Comparison of ENCODE assay signal across 21 mouse cellular contexts in genomic region chr13:38614298-38614697, GRCm38 (mm10). TPM values are rescaled to one million over a fixed set of nuclear protein-coding genes. Genes with fewer than 3 reads are reported as not detected.
DNase-seq lines count a peak whose midpoint lies in the region; ATAC-seq and TF ChIP-seq lines count a peak whose summit lies in the region.
"Had no signal": no experiment of that assay in that cellular context is flagged by ENCODE, and none has a peak within 500 bp of the region (broad histone marks: within the 10 kb centered on the region; RNA-seq: fewer than 3 reads in every experiment).

No protein-coding gene starts in this region.

- peak overlapping the region; percentile 0; the same call in 1 of the 2 replicates for H3K4me3 ChIP-seq in heart, adult 2 months
- no peak overlapping the region for H3K4me3 ChIP-seq in kidney, embryonic 15.5 days (replicated peaks)
- peak overlapping the region; percentile 15 to 27 for H3K4me3 ChIP-seq in MEL (ENCODE audit: control insufficient read depth in 1 of 2, insufficient read depth in 1 of 2, low read depth in 2 of 2, low read length in 2 of 2)
- no peak overlapping the region for H3K4me3 ChIP-seq in liver, embryonic 15.5 days (replicated peaks)
- H3K4me3 ChIP-seq: embryonic facial prominence, embryonic 15.5 days; forebrain, embryonic 13.5 days; layer of hippocampus, adult 2 months; lung, embryonic 15.5 days; neural tube, embryonic 12.5 days; stomach, embryonic 15.5 days had no signal

- TF ChIP-seq CTCF in heart, adult 2 months (IDR thresholded peaks at IDR 0.05), result no peak
- TF ChIP-seq CTCF in MEL (IDR thresholded peaks at IDR 0.05 in 2 of 3, conservative IDR thresholded peaks at IDR 0.05 in 1 of 3; ENCODE audit: control insufficient read depth in 1 of 3, insufficient read depth in 1 of 3, low read depth in 2 of 3, low read length in 3 of 3, poor library complexity in 1 of 3, severe bottlenecking in 1 of 3), result no peak

- H3K79me2 ChIP-seq in heart, adult 2 months (replicated peaks; ENCODE audit: control insufficient read depth, insufficient read depth, low read length), result no peaks in the 10 kb centered on the region
- H3K79me2 ChIP-seq in MEL (ENCODE audit: control insufficient read depth, insufficient read depth, low read length, poor library complexity), result no peaks in the 10 kb centered on the region

- peaks cover 8% of the 10 kb centered on the region for H3K4me1 ChIP-seq in heart, adult 2 months (ENCODE audit: control insufficient read depth, insufficient read depth, low read length)
- H3K4me1 ChIP-seq in kidney, embryonic 15.5 days, result 0 out of 2 replicates have a peak, but pooled peaks cover 4% of the 10 kb centered on the region
- H3K4me1 ChIP-seq in MEL (ENCODE audit: control insufficient read depth in 1 of 2, insufficient read depth in 2 of 2, low read length in 2 of 2), result peaks cover 27 to 33% of the 10 kb centered on the region in 2 experiments
- peaks cover 52% of the 10 kb centered on the region for H3K4me1 ChIP-seq in liver, embryonic 15.5 days (replicated peaks)
- H3K4me1 ChIP-seq: forebrain, embryonic 13.5 days; lung, embryonic 15.5 days; neural tube, embryonic 12.5 days had no signal

- 41% methylated on average over 5 of the region's 5 CpGs for WGBS in heart, adult 2 months
- 37% methylated on average over 5 of the region's 5 CpGs for WGBS in kidney, embryonic 15.5 days
- WGBS in liver, embryonic 15.5 days (ENCODE audit: insufficient replicate concordance), result 17% methylated on average over 5 of the region's 5 CpGs

- no peak for TF ChIP-seq POLR2A in heart, adult 2 months (IDR thresholded peaks at IDR 0.05; ENCODE audit: insufficient read depth, low read depth, low read length)
- TF ChIP-seq POLR2A in MEL (IDR thresholded peaks at IDR 0.05; ENCODE audit: control insufficient read depth in 1 of 2, insufficient read depth in 1 of 2, low read depth in 1 of 2, low read length in 2 of 2, poor library complexity in 1 of 2), result no peak

- intact Hi-C loops in heart, adult 2 months (cut with DNase I), result no loop called here

- H3K4me2 ChIP-seq in kidney, embryonic 15.5 days, result no peak overlapping the region
- peak overlapping the region; percentile 40 for H3K4me2 ChIP-seq in liver, embryonic 15.5 days
- H3K4me2 ChIP-seq: embryonic facial prominence, embryonic 15.5 days; forebrain, embryonic 13.5 days; lung, embryonic 15.5 days; neural tube, embryonic 12.5 days; stomach, embryonic 15.5 days had no signal

- no peak for TF ChIP-seq RAD21 in MEL (IDR thresholded peaks at IDR 0.05; ENCODE audit: low read depth, low read length)

- no peaks in the 10 kb centered on the region for H3K9me3 ChIP-seq in kidney, embryonic 15.5 days (replicated peaks)
- H3K9me3 ChIP-seq in MEL (replicated peaks; ENCODE audit: insufficient read depth, low read length), result no peaks in the 10 kb centered on the region
- H3K9me3 ChIP-seq in liver, embryonic 15.5 days (replicated peaks), result no peaks in the 10 kb centered on the region
- H3K9me3 ChIP-seq: embryonic facial prominence, embryonic 15.5 days; forebrain, embryonic 13.5 days; lung, embryonic 15.5 days; neural tube, embryonic 12.5 days; stomach, embryonic 15.5 days had no signal

- no peak overlapping the region for H3K9ac ChIP-seq in heart, adult 2 months (ENCODE audit: low read depth, low read length)
- no peak overlapping the region for H3K9ac ChIP-seq in kidney, embryonic 15.5 days
- peak overlapping the region; percentile 55 for H3K9ac ChIP-seq in MEL (ENCODE audit: control insufficient read depth, low read depth, low read length, poor library complexity, severe bottlenecking)
- no peak overlapping the region for H3K9ac ChIP-seq in liver, embryonic 15.5 days
- H3K9ac ChIP-seq: embryonic facial prominence, embryonic 15.5 days; forebrain, embryonic 13.5 days; lung, embryonic 15.5 days; neural tube, embryonic 12.5 days; stomach, embryonic 15.5 days had no signal

- no peak for ATAC-seq in kidney, embryonic 15.5 days (replicated peaks; ENCODE audit: low FRiP score)
- no peak for ATAC-seq in liver, embryonic 15.5 days (ENCODE audit: insufficient read depth)
- ATAC-seq in monocyte, adult 5-6 weeks (replicated peaks; ENCODE audit: insufficient number of reproducible peaks, low FRiP score, low TSS enrichment, poor library complexity, severe bottlenecking), result no peak
- ATAC-seq: forebrain, embryonic 13.5 days; hindbrain, embryonic 16.5 days had no signal

- no peak for TF ChIP-seq EP300 in heart, adult 2 months (IDR thresholded peaks at IDR 0.05; ENCODE audit: insufficient read depth, low read depth, low read length)
- no peak; a peak in 1 of 4 replicates for TF ChIP-seq EP300 in MEL (IDR thresholded peaks at IDR 0.05; ENCODE audit: low read depth in 1 of 2, low read length in 2 of 2)

- no peak for DNase-seq in heart, adult 2 months
- no peak for DNase-seq in heart, adult 9 months (ENCODE audit: low spot score in 2 of 2)
- DNase-seq in kidney, postnatal 14 days, result no peak
- DNase-seq in MEL (ENCODE audit: low read depth, low spot score), result peak; percentile 67
- no peak for DNase-seq in cerebellum, postnatal 36 days
- DNase-seq: adrenal gland, postnatal 25 days; B cell, adult 2 months; cerebellum, adult 8-10 months; heart, postnatal 36 days; left cerebral cortex, postnatal 4 days; spleen, adult 18-20 months had no signal

- peak overlapping the region; percentile 55 for H3K27ac ChIP-seq in heart, adult 2 months
- H3K27ac ChIP-seq in kidney, embryonic 15.5 days, result 0 out of 2 replicates have a peak overlapping the region, but pooled peaks have one; percentile 18
- H3K27ac ChIP-seq in MEL (ENCODE audit: control insufficient read depth, low read depth, low read length), result peak overlapping the region; percentile 80
- H3K27ac ChIP-seq in liver, embryonic 15.5 days (replicated peaks), result peak overlapping the region; percentile 31
- H3K27ac ChIP-seq: embryonic facial prominence, embryonic 15.5 days; forebrain, embryonic 13.5 days; layer of hippocampus, adult 2 months; neural tube, embryonic 12.5 days; stomach, embryonic 15.5 days had no signal

- H3K36me3 ChIP-seq in heart, adult 2 months (ENCODE audit: control insufficient read depth, insufficient read depth, low read length), result no peaks in the 10 kb centered on the region
- peaks cover 25% of the 10 kb centered on the region for H3K36me3 ChIP-seq in kidney, embryonic 15.5 days
- peaks cover 4 to 24% of the 10 kb centered on the region in 2 experiments; a peak in 3 of 4 replicates for H3K36me3 ChIP-seq in MEL (ENCODE audit: control insufficient read depth in 1 of 2, insufficient read depth in 2 of 2, low read length in 2 of 2)
- H3K36me3 ChIP-seq in liver, embryonic 15.5 days (replicated peaks), result peaks cover 13% of the 10 kb centered on the region

- H3K27me3 ChIP-seq in heart, adult 2 months (ENCODE audit: control insufficient read depth, insufficient read depth, low read length), result no peaks in the 10 kb centered on the region
- no peaks in the 10 kb centered on the region for H3K27me3 ChIP-seq in kidney, embryonic 15.5 days
- no peaks in the 10 kb centered on the region for H3K27me3 ChIP-seq in MEL (ENCODE audit: control insufficient read depth in 1 of 2, insufficient read depth in 2 of 2, low read length in 2 of 2)
- H3K27me3 ChIP-seq in liver, embryonic 15.5 days, result no peaks in the 10 kb centered on the region
- H3K27me3 ChIP-seq: embryonic facial prominence, embryonic 15.5 days; forebrain, embryonic 13.5 days; lung, embryonic 15.5 days; neural tube, embryonic 12.5 days; stomach, embryonic 15.5 days had no signal

TF ChIP-seq in MEL, 35 proteins besides CTCF, POLR2A, EP300 and RAD21 (continues in another document):
- no peak for TF ChIP-seq TAL1 (IDR thresholded peaks at IDR 0.05; ENCODE audit: low read length)
- TF ChIP-seq ETS1 (IDR thresholded peaks at IDR 0.05; ENCODE audit: low read depth, low read length), result peak; percentile 83
- no peak for TF ChIP-seq SMC3 (IDR thresholded peaks at IDR 0.05; ENCODE audit: low read depth, low read length)
- TF ChIP-seq ELF1 (IDR thresholded peaks at IDR 0.05; ENCODE audit: low read depth, low read length), result no peak
- TF ChIP-seq TBP (IDR thresholded peaks at IDR 0.05; ENCODE audit: low read depth, low read length), result no peak
- TF ChIP-seq USF2 (IDR thresholded peaks at IDR 0.05; ENCODE audit: borderline replicate concordance in 1 of 2, insufficient read depth in 1 of 2, low read depth in 1 of 2, low read length in 2 of 2), result no peak
- TF ChIP-seq MAZ (IDR thresholded peaks at IDR 0.05; ENCODE audit: low read depth, low read length), result no peak
- peak; percentile 62; the same call in 1 of the 2 replicates for TF ChIP-seq MYC (IDR thresholded peaks at IDR 0.05; ENCODE audit: low read depth, low read length)
- no peak for TF ChIP-seq GABPA (IDR thresholded peaks at IDR 0.05; ENCODE audit: low read depth, low read length)
- no peak for TF ChIP-seq MAX (IDR thresholded peaks at IDR 0.05; ENCODE audit: low read length)
- TF ChIP-seq GATA1 (IDR thresholded peaks at IDR 0.05; ENCODE audit: low read depth, low read length), result peak; percentile 74
- no peak for TF ChIP-seq ZNF384 (IDR thresholded peaks at IDR 0.05; ENCODE audit: low read depth, low read length)
- no peak for TF ChIP-seq MAFK (IDR thresholded peaks at IDR 0.05; ENCODE audit: borderline replicate concordance, low read depth, low read length)
- TF ChIP-seq NRF1 (IDR thresholded peaks at IDR 0.05; ENCODE audit: insufficient read depth, low read depth, low read length, poor library complexity, severe bottlenecking), result no peak
- TF ChIP-seq POLR2AphosphoS5 (IDR thresholded peaks at IDR 0.05; ENCODE audit: borderline replicate concordance, low read depth, low read length), result no peak

RNA-seq across cellular contexts. Expression of gene Bloc1s5, which starts 20.6 kb away (rescaled TPM):
- total RNA-seq in heart, adult 2 months (2021), result 10 to 100 TPM; 10.5 to 12.0 TPM
- polyA plus RNA-seq in heart, adult 2 months (2012; rRNA removed), result 5.2 and 7.9 TPM in 2 replicates
- polyA plus RNA-seq in kidney, embryonic 15.5 days (2015; fragmentation: Nextera tagmentation; extraction: Ambion mirVana), result 20.1 and 20.5 TPM in 2 replicates
- 9.9 and 12.3 TPM in 2 replicates for total RNA-seq in MEL (2012; rRNA removed)
- polyA plus RNA-seq in MEL (2012; ENCODE audit: insufficient read depth in 1 of 2, insufficient read length in 2 of 2, low read depth in 1 of 2, low replicate concordance in 2 of 2, missing spikeins in 1 of 2), result 10 to 100 TPM in 1 of 2 experiments, not detected in 1; 16.2 TPM
- 10.3 and 10.5 TPM in 2 replicates for polyA plus RNA-seq in liver, embryonic 15.5 days (2015; fragmentation: Nextera tagmentation; extraction: Ambion mirVana)
- 8.1 to 11.9 TPM (median 10.2 TPM) in 3 replicates for total RNA-seq in monocyte, adult 5-6 weeks (2017)

RNA-seq across cellular contexts. Expression of gene Eef1e1, which starts 44.6 kb away (rescaled TPM):
- 10 to 100 TPM; 11.0 to 11.6 TPM for total RNA-seq in heart, adult 2 months (2021)
- 3.9 and 7.3 TPM in 2 replicates for polyA plus RNA-seq in heart, adult 2 months (2012; rRNA removed)
- polyA plus RNA-seq in kidney, embryonic 15.5 days (2015; fragmentation: Nextera tagmentation; extraction: Ambion mirVana), result 53.9 and 55.7 TPM in 2 replicates
- total RNA-seq in MEL (2012; rRNA removed), result 187 and 218 TPM in 2 replicates
- 100 to 1,000 TPM in 1 of 2 experiments, not detected in 1; 194 TPM for polyA plus RNA-seq in MEL (2012; ENCODE audit: insufficient read depth in 1 of 2, insufficient read length in 2 of 2, low read depth in 1 of 2, low replicate concordance in 2 of 2, missing spikeins in 1 of 2)
- 37.2 and 41.9 TPM in 2 replicates for polyA plus RNA-seq in liver, embryonic 15.5 days (2015; fragmentation: Nextera tagmentation; extraction: Ambion mirVana)
- total RNA-seq in monocyte, adult 5-6 weeks (2017), result 15.5 to 26.9 TPM (median 25.9 TPM) in 3 replicates

Comparison
In these comparisons a context has a peak if more than half of its experiments do, and no peak if none do; other contexts are left out.
1. H3K27ac ChIP-seq: peak in every context shown above with its lines; median percentile 80 in MEL; 55 in heart, adult 2 months; 31 in liver, embryonic 15.5 days; 18 in kidney, embryonic 15.5 days.
2. H3K4me3 ChIP-seq: peak in heart, adult 2 months (single experiment) and MEL (2 of 2); none in kidney, embryonic 15.5 days (single experiment) and liver, embryonic 15.5 days (single experiment).